Mouse (Mus musculus) lung, postnatal 0 days (tissue): ENCODE data around the gene Tmc8.

Experiments
- CTCF ChIP-seq: IDR thresholded peaks from 2 replicates; pipeline ENCODE4 v1.5.1; 2016; ENCODE audit warnings: antibody characterized with exemption, mild to moderate bottlenecking
- EP300 ChIP-seq: IDR thresholded peaks from 2 replicates; pipeline ENCODE4 v1.6.1; 2016; ENCODE audit warnings: antibody characterized with exemption, mild to moderate bottlenecking, control low read depth

DNA sequence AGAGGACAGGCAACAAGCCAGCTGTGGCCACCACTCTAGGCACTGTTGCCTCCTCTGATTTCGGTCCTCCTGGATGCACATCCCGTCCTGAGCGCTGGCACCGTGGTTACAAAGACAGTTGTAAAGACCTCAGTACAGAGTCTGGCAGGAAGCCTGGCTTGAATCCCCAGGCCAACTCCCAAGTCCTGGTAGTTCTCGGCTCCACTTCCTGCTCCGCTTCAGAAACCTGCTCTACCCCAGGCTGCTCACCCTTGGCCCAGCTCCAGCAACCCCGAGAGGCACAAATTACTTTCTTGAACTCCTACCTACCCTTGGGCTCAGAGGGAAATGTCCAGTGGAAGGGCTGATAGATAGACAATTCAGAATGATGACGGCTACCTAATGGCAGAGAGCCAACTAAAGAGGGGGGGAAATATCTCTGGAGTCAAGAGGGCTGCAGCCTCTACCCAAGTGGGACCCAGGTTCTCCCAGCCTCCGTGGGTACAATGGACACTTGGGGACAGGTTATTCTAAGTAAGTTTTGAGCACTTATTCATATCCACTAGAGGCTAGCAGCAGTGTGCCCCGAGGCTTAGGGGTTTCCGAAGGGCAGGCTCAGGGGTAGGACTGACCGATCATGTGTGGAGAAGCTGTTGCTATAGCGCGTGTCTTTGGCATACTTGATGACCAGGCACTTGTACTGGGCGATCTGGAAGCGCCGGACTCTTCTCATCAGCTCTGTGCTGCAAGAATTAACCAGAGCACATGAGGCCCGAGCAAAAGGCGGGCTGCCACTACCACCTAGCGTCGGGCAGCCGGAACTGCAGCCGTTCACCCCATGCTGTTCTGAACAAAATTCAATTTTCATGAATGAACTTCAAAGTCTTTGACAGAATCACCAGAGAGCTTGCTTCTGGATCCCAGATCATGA lies 42.4 kb downstream of the Tmc8 start:
- TF ChIP-seq CTCF, result peak; percentile 97
- TF ChIP-seq EP300, result no peak
